Mouse (Mus musculus) lung, adult 2 months (tissue): ENCODE data around the gene Bcl3.

Experiments used
- CTCF ChIP-seq: fragments of 200-500 bp; IDR thresholded peaks from 2 replicates; pipeline ENCODE4 v1.5.1; 2011; ENCODE audit warnings: mild to moderate bottlenecking, low read length, control low read depth; ENCODE audit not compliant: insufficient read depth
- POLR2A ChIP-seq: fragments of 200-500 bp; IDR thresholded peaks from 2 replicates; pipeline ENCODE4 v1.6.1; 2011; ENCODE audit warnings: low read depth, mild to moderate bottlenecking, control low read depth, low read length, borderline replicate concordance; ENCODE audit errors: extremely low read depth

DNA sequence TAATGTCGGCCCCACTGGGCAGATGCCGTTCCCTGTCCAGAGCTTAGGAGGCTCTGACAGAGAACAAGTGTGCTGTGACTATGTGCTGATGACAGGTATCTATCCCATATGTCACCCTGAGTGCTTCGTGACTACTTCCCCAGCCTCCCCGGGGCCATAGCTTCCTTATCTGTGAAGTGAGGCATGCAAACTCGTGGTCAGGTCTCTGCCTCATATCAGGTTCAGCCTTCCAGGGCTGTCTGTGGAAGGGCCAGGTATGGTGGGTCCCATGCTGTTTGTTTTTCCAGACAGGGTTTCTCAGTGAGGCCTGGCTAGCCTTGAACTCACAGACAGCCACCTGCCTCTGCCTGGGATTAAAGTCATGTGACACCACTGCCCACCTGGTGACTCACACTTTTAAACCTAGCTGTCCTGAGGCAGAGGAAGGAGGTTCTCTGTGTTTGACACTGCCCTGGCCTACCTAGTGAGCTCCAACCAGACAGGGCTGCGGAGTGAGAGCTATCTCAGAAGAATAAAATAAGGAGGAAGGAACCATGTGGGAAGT lies 8.9 kb downstream of the Bcl3 start:
- TF ChIP-seq CTCF (no peak), POLR2A (no peak)
